Mouse (Mus musculus) small intestine, adult 2 months (tissue): ENCODE results near the gene Dennd5b. TPM values are rescaled to one million over a fixed set of nuclear protein-coding genes. Genes with fewer than 3 reads are reported as not detected.
A peak's percentile ranks its signal among the peaks of the same experiment; 100 is the strongest.

Experiments
- H3K27ac ChIP-seq: fragments of 200-500 bp; 2 replicates; pipeline ENCODE4 v1.5.1; 2012; ENCODE audit warnings: low read depth, low read length, control low read depth, inconsistent platforms; ENCODE audit not compliant: insufficient read depth
- H3K27me3 ChIP-seq: fragments of 200-500 bp; 2 replicates; pipeline ENCODE4 v1.6.1; 2012; ENCODE audit warnings: mild to moderate bottlenecking, moderate library complexity, low read length, inconsistent platforms; ENCODE audit not compliant: control insufficient read depth, insufficient read depth
- H3K36me3 ChIP-seq: fragments of 200-500 bp; 2 replicates; pipeline ENCODE4 v1.6.1; 2012; ENCODE audit warnings: mild to moderate bottlenecking, low read length, control low read depth, inconsistent platforms; ENCODE audit not compliant: control insufficient read depth, insufficient read depth
- H3K4me1 ChIP-seq: fragments of 200-500 bp; 2 replicates; pipeline ENCODE4 v1.6.1; 2012; ENCODE audit warnings: low read length, inconsistent platforms, mixed read lengths; ENCODE audit not compliant: control insufficient read depth, insufficient read depth, insufficient read length
- H3K4me3 ChIP-seq: fragments of 200-500 bp; 2 replicates; pipeline ENCODE4 v1.5.1; 2012; ENCODE audit warnings: low read depth, mild to moderate bottlenecking, control low read depth, inconsistent platforms, low read length, moderate library complexity
- CTCF ChIP-seq: fragments of 200-500 bp; IDR thresholded peaks from 2 replicates; pipeline ENCODE4 v1.5.1; 2012; ENCODE audit warnings: low read depth, mild to moderate bottlenecking, control low read depth, inconsistent platforms, low read length, moderate library complexity, mixed read lengths; ENCODE audit not compliant: insufficient replicate concordance, insufficient read length; ENCODE audit errors: extremely low read depth
- POLR2A ChIP-seq: fragments of 200-500 bp; IDR thresholded peaks from 2 replicates; pipeline ENCODE4 v1.6.1; 2012; ENCODE audit warnings: low read depth, mild to moderate bottlenecking, control low read depth, inconsistent platforms, low read length, moderate library complexity
- WGBS: fragments of 180-500 bp; shearing (Covaris S2); methylation state at CpG from one replicate; pipeline ENCODE4 v1.1.7; 2018; 5-methylcytosine and 5-hydroxymethylcytosine counted together
- polyA plus RNA-seq: library from polyadenylated mRNA; depleted of rRNA; stranded (reverse); fragments of >200 nt; gene quantifications from 2 replicates; pipeline ENCODE4 v1.2.3, GENCODE M21; 2012; rRNA removed

Gene Dennd5b
- 13.5 and 36.1 TPM in 2 replicates for polyA plus RNA-seq

GRCm38 (mm10) chr6:149101076-149101942 lies at the start of gene Dennd5b:
TSS of gene Dennd5b (minus strand) at chr6:149101680.
- Histone ChIP-seq H3K27ac (peak within 1 kb of the TSS; percentile 88), H3K4me3 (peak within 1 kb of the TSS; percentile 95), H3K36me3 (no peaks in the 10 kb centered on the region), H3K27me3 (no peaks in the 10 kb centered on the region), H3K4me1 (peaks cover 3% of the 10 kb centered on the region; the same call in 1 of the 2 replicates)
- TF ChIP-seq CTCF (no peak), POLR2A (peak; percentile 75)
- WGBS = under 1% methylated on average over 123 of the region's 124 CpGs

- Histone ChIP-seq H3K27ac (peak overlapping the region; percentile 100), H3K27me3 (no peaks in the 10 kb centered on the region), H3K36me3 (peaks cover 18% of the 10 kb centered on the region), H3K4me1 (peaks cover 8% of the 10 kb centered on the region), H3K4me3 (no peak overlapping the region)
- TF ChIP-seq CTCF (no peak), POLR2A (no peak)
- 27% methylated on average over 7 of the region's 7 CpGs for WGBS
These were observed 47.2 kb upstream of the Dennd5b start for GRCm38 (mm10) chr6:149148436-149149229.

GRCm38 (mm10) chr6:149145143-149145542 lies 43.7 kb upstream of the Dennd5b start:
- TF ChIP-seq CTCF (no peak), POLR2A (no peak)
- Histone ChIP-seq H3K4me1 (peaks cover 8% of the 10 kb centered on the region; the same call in 1 of the 2 replicates), H3K36me3 (peaks cover 14% of the 10 kb centered on the region), H3K27me3 (no peaks in the 10 kb centered on the region), H3K4me3 (no peak overlapping the region), H3K27ac (peak overlapping the region; percentile 53)
- WGBS = 74% methylated on average over 1 of the region's 1 CpGs

- TF ChIP-seq CTCF (no peak), POLR2A (peak; percentile 57; the same call in 1 of the 2 replicates)
- peak overlapping the region; percentile 91 for H3K27ac ChIP-seq
These were observed 40.1 kb upstream of the Dennd5b start for GRCm38 (mm10) chr6:149141393-149142173.

GRCm38 (mm10) chr6:149139471-149139870 lies 38.0 kb upstream of the Dennd5b start, which contains the start of gene Etfbkmt:
TSS of gene Etfbkmt (plus strand) at chr6:149139849.
- H3K27me3 ChIP-seq = no peaks in the 10 kb centered on the region
- peak within 1 kb of the TSS; percentile 80 for H3K27ac ChIP-seq
- peaks cover 7% of the 10 kb centered on the region; the same call in 1 of the 2 replicates for H3K4me1 ChIP-seq
- WGBS = 68% methylated on average over 1 of the region's 1 CpGs
- no peak for TF ChIP-seq CTCF
- TF ChIP-seq POLR2A = no peak
- H3K4me3 ChIP-seq = no peak within 1 kb of the TSS
- H3K36me3 ChIP-seq = peaks cover 6% of the 10 kb centered on the region

More at GRCm38 (mm10) chr6:149141393-149142173, 40.1 kb upstream of the Dennd5b start:
- H3K4me1 ChIP-seq = 0 out of 2 replicates have a peak, but pooled peaks cover 2% of the 10 kb centered on the region
- 2% methylated on average over 36 of the region's 36 CpGs for WGBS
- peak overlapping the region; percentile 59 for H3K4me3 ChIP-seq
- peaks cover 11% of the 10 kb centered on the region for H3K36me3 ChIP-seq
- no peaks in the 10 kb centered on the region for H3K27me3 ChIP-seq

- Histone ChIP-seq H3K4me1 (peaks cover 7% of the 10 kb centered on the region; the same call in 1 of the 2 replicates), H3K4me3 (no peak overlapping the region), H3K27me3 (no peaks in the 10 kb centered on the region), H3K36me3 (peaks cover 1% of the 10 kb centered on the region), H3K27ac (peak overlapping the region; percentile 80)
- 92% methylated on average over 3 of the region's 3 CpGs for WGBS
- TF ChIP-seq CTCF = no peak
- TF ChIP-seq POLR2A = no peak
These were observed 37.5 kb upstream of the Dennd5b start for GRCm38 (mm10) chr6:149139011-149139410.

- peaks cover 7% of the 10 kb centered on the region; the same call in 1 of the 2 replicates for H3K4me1 ChIP-seq
- no peaks in the 10 kb centered on the region for H3K36me3 ChIP-seq
- WGBS = 20% methylated on average over 2 of the region's 2 CpGs
- H3K4me3 ChIP-seq = no peak overlapping the region
- TF ChIP-seq CTCF = no peak
- TF ChIP-seq POLR2A = no peak
- H3K27me3 ChIP-seq = no peaks in the 10 kb centered on the region
- H3K27ac ChIP-seq = peak overlapping the region; percentile 84
These were observed 36.5 kb upstream of the Dennd5b start for GRCm38 (mm10) chr6:149137936-149138335.
